Mouse (Mus musculus) hindbrain, embryonic 14.5 days (tissue): ENCODE measurements at regions not wholly inside any gene's neighbourhood (a gene's known extent, or its start where the extent isn't known, plus 50 kb on each side); places are given as distances from the start of the nearest gene placed in this dataset.
"Not testable (repeated sequence)": the region's sequence is repeated elsewhere in the genome, so short reads cannot be mapped to it uniquely, and the experiment has no call there.

ENCODE experiments used
- ATAC-seq: fragments of 200-750 bp; cut with Nextera tagmentation; 2 replicates; pipeline ENCODE4 v1.8.0; 2017; ENCODE audit warnings: moderate number of reproducible peaks, mild to moderate bottlenecking, moderate TSS enrichment, moderate library complexity; ENCODE audit not compliant: low FRiP score
- DNase-seq: peaks from one replicate; pipeline ENCODE4 v3.0.0-alpha.2; 2015; ENCODE audit warnings: low spot score
- H3K27ac ChIP-seq: fragments of 300-500 bp; sonication (generic); 2 replicates; pipeline ENCODE4 v1.5.1; 2014; ENCODE audit warnings: mild to moderate bottlenecking, moderate library complexity
- H3K27me3 ChIP-seq: fragments of 300-500 bp; sonication (generic); 2 replicates; pipeline ENCODE4 v1.6.1; 2014; ENCODE audit warnings: mild to moderate bottlenecking, low read length, mixed read lengths; ENCODE audit not compliant: control insufficient read depth, insufficient read depth
- H3K36me3 ChIP-seq: fragments of 300-500 bp; sonication (generic); replicated peaks from 2 replicates; pipeline ENCODE4 v1.6.1; 2014; ENCODE audit not compliant: control insufficient read depth, insufficient read depth
- H3K4me1 ChIP-seq: fragments of 300-500 bp; sonication (generic); replicated peaks from 2 replicates; pipeline ENCODE4 v1.6.1; 2014; ENCODE audit warnings: antibody characterized with exemption, low read length, mixed read lengths; ENCODE audit not compliant: control insufficient read depth, insufficient read depth
- H3K4me2 ChIP-seq: fragments of 300-500 bp; sonication (generic); replicated peaks from 2 replicates; pipeline ENCODE4 v1.6.1; 2014; ENCODE audit warnings: mild to moderate bottlenecking, moderate library complexity
- H3K4me3 ChIP-seq: fragments of 300-500 bp; sonication (generic); replicated peaks from 2 replicates; pipeline ENCODE4 v1.5.1; 2014; ENCODE audit warnings: mild to moderate bottlenecking, low read length
- H3K9ac ChIP-seq: fragments of 300-500 bp; sonication (generic); 2 replicates; pipeline ENCODE4 v1.6.1; 2014
- H3K9me3 ChIP-seq: fragments of 300-500 bp; sonication (generic); 2 replicates; pipeline ENCODE4 v1.6.1; 2016; ENCODE audit warnings: low read length; ENCODE audit not compliant: control insufficient read depth
- WGBS: fragments of 180-500 bp; shearing (Covaris S2); extraction: QIAGEN DNeasy Blood & Tissue Kit; methylation state at CpG from one replicate; pipeline ENCODE4 v1.1.7; 2014; 5-methylcytosine and 5-hydroxymethylcytosine counted together

DNA sequence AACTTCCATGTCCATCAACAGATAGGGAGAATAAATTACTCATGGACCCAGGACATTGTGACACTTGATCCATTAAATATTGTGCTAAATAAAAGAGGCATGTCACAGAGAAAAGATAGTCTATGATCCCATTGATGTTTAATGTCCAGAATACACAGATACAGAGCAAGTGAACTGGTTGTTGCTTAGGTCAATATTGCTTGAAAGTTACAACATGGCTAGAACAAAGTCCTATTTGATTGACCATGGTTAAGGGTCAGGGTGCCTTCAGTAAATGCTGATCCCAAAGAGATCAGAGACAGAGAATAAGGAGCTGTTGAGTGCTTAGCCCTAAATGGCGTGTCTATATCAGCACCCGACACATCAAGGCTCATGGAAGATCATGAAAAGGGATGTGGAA, 50.7 kb upstream of the Cyp3a41b start:
- not testable (repeated sequence) for H3K4me3 ChIP-seq, ATAC-seq, H3K27me3 ChIP-seq, H3K4me2 ChIP-seq, DNase-seq, H3K36me3 ChIP-seq, H3K4me1 ChIP-seq, H3K27ac ChIP-seq, H3K9ac ChIP-seq
- WGBS = 91% methylated on average over 2 of the region's 2 CpGs
- H3K9me3 ChIP-seq = peaks cover 88% of the 10 kb centered on the region
